In genomic region chr1:23382806-23383653, GRCm38 (mm10) we compare ENCODE assay signal across 8 mouse cellular contexts. TPM values are rescaled to one million over a fixed set of nuclear protein-coding genes. Genes with fewer than 3 reads are reported as not detected.
A peak's percentile ranks its signal among the peaks of the same experiment; 100 is the strongest.
DNase-seq lines count a peak whose midpoint lies in the region; ATAC-seq and TF ChIP-seq lines count a peak whose summit lies in the region.

No protein-coding gene starts in this region.

- TF ChIP-seq EP300 in heart, postnatal 0 days (IDR thresholded peaks at IDR 0.05; ENCODE audit: low read depth) = no peak

- H3K4me2 ChIP-seq in forebrain, embryonic 12.5 days = peak overlapping the region; percentile 95
- H3K4me2 ChIP-seq in heart, postnatal 0 days (ENCODE audit: low read depth, low read length) = peak overlapping the region; percentile 100
- peak overlapping the region; percentile 95 for H3K4me2 ChIP-seq in liver, embryonic 16.5 days (ENCODE audit: low read depth, low read length)
- peak overlapping the region; percentile 85 for H3K4me2 ChIP-seq in neural tube, embryonic 13.5 days

- peaks cover 7% of the 10 kb centered on the region; the same call in 1 of the 2 replicates for H3K36me3 ChIP-seq in E14TG2a.4 (ENCODE audit: insufficient read depth, low read length)
- no peaks in the 10 kb centered on the region for H3K36me3 ChIP-seq in forebrain, embryonic 12.5 days (replicated peaks)
- H3K36me3 ChIP-seq in heart, postnatal 0 days (replicated peaks; ENCODE audit: control insufficient read depth, insufficient read depth, low read length) = no peaks in the 10 kb centered on the region
- no peaks in the 10 kb centered on the region for H3K36me3 ChIP-seq in liver, embryonic 16.5 days (ENCODE audit: control insufficient read depth, insufficient read depth)
- no peaks in the 10 kb centered on the region for H3K36me3 ChIP-seq in neural tube, embryonic 13.5 days
- H3K36me3 ChIP-seq in testis, adult 2 months (ENCODE audit: control insufficient read depth, insufficient read depth, low read length) = no peaks in the 10 kb centered on the region

- 0 out of 2 replicates have a peak, but pooled peaks cover 2% of the 10 kb centered on the region for H3K27me3 ChIP-seq in E14TG2a.4 (ENCODE audit: insufficient read depth, low read length)
- H3K27me3 ChIP-seq in forebrain, embryonic 12.5 days = peaks cover 4% of the 10 kb centered on the region; the same call in 1 of the 2 replicates
- no peaks in the 10 kb centered on the region for H3K27me3 ChIP-seq in heart, postnatal 0 days (ENCODE audit: control insufficient read depth, insufficient read depth, low read length)
- H3K27me3 ChIP-seq in liver, embryonic 16.5 days (ENCODE audit: control insufficient read depth, insufficient read depth, low read depth, low read length) = no peaks in the 10 kb centered on the region
- no peaks in the 10 kb centered on the region for H3K27me3 ChIP-seq in neural tube, embryonic 13.5 days
- no peaks in the 10 kb centered on the region for H3K27me3 ChIP-seq in testis, adult 2 months (ENCODE audit: control insufficient read depth, insufficient read depth, low read length)

- TF ChIP-seq CTCF in E14TG2a.4 (conservative IDR thresholded peaks at IDR 0.05; ENCODE audit: low read length) = no peak
- no peak for TF ChIP-seq CTCF in heart, postnatal 0 days (IDR thresholded peaks at IDR 0.05; ENCODE audit: low read depth)
- no peak for TF ChIP-seq CTCF in testis, adult 2 months (IDR thresholded peaks at IDR 0.05; ENCODE audit: control insufficient read depth, insufficient read depth, insufficient replicate concordance, low read depth, low read length)

- under 1% methylated on average over 80 of the region's 93 CpGs for WGBS in forebrain, embryonic 12.5 days
- under 1% methylated on average over 52 of the region's 93 CpGs for WGBS in heart, postnatal 0 days
- under 1% methylated on average over 59 of the region's 93 CpGs for WGBS in liver, embryonic 16.5 days (ENCODE audit: insufficient replicate concordance)
- WGBS in neural tube, embryonic 13.5 days = under 1% methylated on average over 76 of the region's 93 CpGs

- TF ChIP-seq POLR2A in testis, adult 2 months (IDR thresholded peaks at IDR 0.05; ENCODE audit: control insufficient read depth, low read depth, low read length) = no peak

- peak overlapping the region; percentile 88 for H3K27ac ChIP-seq in forebrain, embryonic 12.5 days
- peak overlapping the region; percentile 88 for H3K27ac ChIP-seq in heart, postnatal 0 days (ENCODE audit: low read depth)
- H3K27ac ChIP-seq in liver, embryonic 16.5 days (ENCODE audit: low read length) = peak overlapping the region; percentile 88
- H3K27ac ChIP-seq in neural tube, embryonic 13.5 days (replicated peaks) = peak overlapping the region; percentile 91
- H3K27ac ChIP-seq in testis, adult 2 months (ENCODE audit: control insufficient read depth, insufficient read depth, low read depth, low read length) = peak overlapping the region; percentile 39; the same call in 1 of the 2 replicates

- ATAC-seq in forebrain, embryonic 12.5 days (ENCODE audit: low FRiP score) = peak; percentile 95
- peak; percentile 99 for ATAC-seq in heart, postnatal 0 days (ENCODE audit: insufficient read depth, low read depth)
- ATAC-seq in liver, embryonic 16.5 days (ENCODE audit: low read depth) = peak; percentile 96
- ATAC-seq in neural tube, embryonic 13.5 days (ENCODE audit: low read depth) = peak; percentile 96

- H3K9me3 ChIP-seq in E14TG2a.4 (ENCODE audit: low read length) = no peaks in the 10 kb centered on the region
- no peaks in the 10 kb centered on the region for H3K9me3 ChIP-seq in forebrain, embryonic 12.5 days
- H3K9me3 ChIP-seq in heart, postnatal 0 days (replicated peaks; ENCODE audit: control insufficient read depth, low read length) = no peaks in the 10 kb centered on the region
- no peaks in the 10 kb centered on the region for H3K9me3 ChIP-seq in liver, embryonic 16.5 days (replicated peaks; ENCODE audit: control insufficient read depth, low read length)
- no peaks in the 10 kb centered on the region for H3K9me3 ChIP-seq in neural tube, embryonic 13.5 days

- peak overlapping the region; percentile 83 for H3K9ac ChIP-seq in forebrain, embryonic 12.5 days
- H3K9ac ChIP-seq in heart, postnatal 0 days (replicated peaks; ENCODE audit: low read depth, low read length) = peak overlapping the region; percentile 85
- H3K9ac ChIP-seq in liver, embryonic 16.5 days (ENCODE audit: low read depth, low read length) = peak overlapping the region; percentile 96
- H3K9ac ChIP-seq in neural tube, embryonic 13.5 days = peak overlapping the region; percentile 98

- peak overlapping the region; percentile 89 for H3K4me3 ChIP-seq in E14TG2a.4 (replicated peaks; ENCODE audit: low read length)
- peak overlapping the region; percentile 83 for H3K4me3 ChIP-seq in forebrain, embryonic 12.5 days (replicated peaks)
- H3K4me3 ChIP-seq in heart, postnatal 0 days (ENCODE audit: low read depth, low read length) = peak overlapping the region; percentile 78
- H3K4me3 ChIP-seq in liver, embryonic 16.5 days (ENCODE audit: low read depth, low read length) = peak overlapping the region; percentile 88
- H3K4me3 ChIP-seq in neural tube, embryonic 13.5 days = peak overlapping the region; percentile 84
- peak overlapping the region; percentile 73 for H3K4me3 ChIP-seq in testis, adult 2 months (ENCODE audit: control insufficient read depth, low read depth, low read length)

- peak; percentile 94 for DNase-seq in c-Kit-positive CD71-positive TER-119-positive erythroid progenitor cells, embryonic 14.5 days (ENCODE audit: low spot score)
- peak; percentile 93 for DNase-seq in heart, postnatal 0 days (ENCODE audit: low spot score)
- peak; percentile 98 for DNase-seq in kidney, postnatal 4 days

- H3K4me1 ChIP-seq in E14TG2a.4 (replicated peaks; ENCODE audit: low read depth, low read length) = peaks cover 42% of the 10 kb centered on the region
- peaks cover 26% of the 10 kb centered on the region for H3K4me1 ChIP-seq in forebrain, embryonic 12.5 days
- H3K4me1 ChIP-seq in heart, postnatal 0 days (ENCODE audit: control insufficient read depth, insufficient read depth) = peaks cover 6% of the 10 kb centered on the region; the same call in 1 of the 2 replicates
- peaks cover 34% of the 10 kb centered on the region for H3K4me1 ChIP-seq in liver, embryonic 16.5 days (ENCODE audit: control insufficient read depth, low read depth, low read length)
- peaks cover 44% of the 10 kb centered on the region for H3K4me1 ChIP-seq in neural tube, embryonic 13.5 days (replicated peaks)
- H3K4me1 ChIP-seq in testis, adult 2 months (ENCODE audit: control insufficient read depth, insufficient read depth, low read length) = peaks cover 4% of the 10 kb centered on the region

RNA-seq across cellular contexts. Expression of gene Ogfrl1, which starts 14.5 kb away (rescaled TPM):
- polyA plus RNA-seq in forebrain, embryonic 12.5 days (2016; fragmentation: Nextera tagmentation; extraction: Ambion mirVana) = 8.9 and 9.3 TPM in 2 replicates
- total RNA-seq in heart, postnatal 0 days (2014; rRNA removed; ENCODE audit: low replicate concordance) = 4.1 and 4.8 TPM in 2 replicates
- polyA plus RNA-seq in heart, postnatal 0 days (2015; fragmentation: Nextera tagmentation; extraction: Ambion mirVana) = 7.2 and 7.4 TPM in 2 replicates
- 6.8 and 7.3 TPM in 2 replicates for polyA plus RNA-seq in liver, embryonic 16.5 days (2015; fragmentation: Nextera tagmentation; extraction: Ambion mirVana)
- 22.5 and 25.4 TPM in 2 replicates for polyA plus RNA-seq in neural tube, embryonic 13.5 days (2015; fragmentation: Nextera tagmentation; extraction: Ambion mirVana)
- polyA plus RNA-seq in testis, adult 2 months (2012; rRNA removed) = 0.22 and 0.41 TPM in 2 replicates

Comparison
In these comparisons a context has a peak if more than half of its experiments do, and no peak if none do; other contexts are left out.
1. Peak in every context shown above with its lines: DNase-seq, ATAC-seq, H3K4me3 ChIP-seq and H3K27ac ChIP-seq.
2. H3K27ac ChIP-seq: peak in every context shown above with its lines; median percentile 91 in neural tube, embryonic 13.5 days; 88 in forebrain, embryonic 12.5 days; 88 in heart, postnatal 0 days; 88 in liver, embryonic 16.5 days; 39 in testis, adult 2 months.